Mouse (Mus musculus) lung, embryonic 14.5 days (tissue): ENCODE measurements around the gene Trmt1. TPM values are rescaled to one million over a fixed set of nuclear protein-coding genes. Genes with fewer than 3 reads are reported as not detected.

Experiments used
- ATAC-seq: fragments of 200-750 bp; cut with Nextera tagmentation; 2 replicates; pipeline ENCODE4 v1.8.0; 2017; ENCODE audit warnings: mild to moderate bottlenecking, moderate TSS enrichment, moderate library complexity; ENCODE audit not compliant: insufficient read depth
- DNase-seq: peaks from one replicate; pipeline ENCODE4 v3.0.0-alpha.2; 2015
- H3K27ac ChIP-seq: fragments of 300-500 bp; sonication (generic); 2 replicates; pipeline ENCODE4 v1.5.1; 2014; ENCODE audit warnings: low read depth, mild to moderate bottlenecking, moderate library complexity
- H3K27me3 ChIP-seq: fragments of 300-500 bp; sonication (generic); 2 replicates; pipeline ENCODE4 v1.6.1; 2014; ENCODE audit warnings: low read length, control low read depth; ENCODE audit not compliant: insufficient read depth
- H3K36me3 ChIP-seq: fragments of 300-500 bp; sonication (generic); 2 replicates; pipeline ENCODE4 v1.6.1; 2014; ENCODE audit warnings: control low read depth; ENCODE audit not compliant: insufficient read depth
- H3K4me1 ChIP-seq: fragments of 300-500 bp; sonication (generic); 2 replicates; pipeline ENCODE4 v1.6.1; 2014; ENCODE audit warnings: antibody characterized with exemption, control low read depth; ENCODE audit not compliant: insufficient read depth
- H3K4me2 ChIP-seq: fragments of 300-500 bp; sonication (generic); 2 replicates; pipeline ENCODE4 v1.6.1; 2014; ENCODE audit warnings: mild to moderate bottlenecking
- H3K4me3 ChIP-seq: fragments of 300-500 bp; sonication (generic); 2 replicates; pipeline ENCODE4 v1.5.1; 2014; ENCODE audit warnings: low read depth, low read length
- H3K9ac ChIP-seq: fragments of 300-500 bp; sonication (generic); 2 replicates; pipeline ENCODE4 v1.6.1; 2014
- H3K9me3 ChIP-seq: fragments of 300-500 bp; sonication (generic); 2 replicates; pipeline ENCODE4 v1.6.1; 2016; ENCODE audit warnings: low read depth, low read length, control low read depth
- CTCF ChIP-seq: IDR thresholded peaks from 2 replicates; pipeline ENCODE4 v1.5.1; 2016; ENCODE audit warnings: antibody characterized with exemption, low read depth
- WGBS: fragments of 180-500 bp; shearing (Covaris S2); extraction: QIAGEN DNeasy Blood & Tissue Kit; methylation state at CpG from one replicate; pipeline ENCODE4 v1.1.7; 2014; 5-methylcytosine and 5-hydroxymethylcytosine counted together
- polyA plus RNA-seq: library from polyadenylated mRNA; unstranded; fragments of >200 nt; fragmentation: Nextera tagmentation; extraction: Ambion mirVana; gene quantifications from 2 replicates; pipeline ENCODE4 v1.2.1, GENCODE M21; 2014

The Trmt1 gene
- polyA plus RNA-seq, 1 experiment from 2014 or later, result 68.6 TPM

GRCm38 (mm10) chr8:84700941-84701911, 15.1 kb downstream of the Trmt1 start, which contains the start of gene Lyl1:
Gene Lyl1, plus strand, starts transcription at chr8:84701457.
- H3K4me2 ChIP-seq, result peak within 1 kb of the TSS; percentile 60

GRCm38 (mm10) chr8:84702561-84702960, 16.5 kb downstream of the Trmt1 start:
- peaks cover 14% of the 10 kb centered on the region for H3K4me1 ChIP-seq
- WGBS, result 73% methylated on average over 9 of the region's 9 CpGs
- no peak for TF ChIP-seq CTCF

More at GRCm38 (mm10) chr8:84700941-84701911, 15.1 kb downstream of the Trmt1 start, which contains the start of gene Lyl1:
- TF ChIP-seq CTCF, result peak; percentile 53
- peaks cover 4% of the 10 kb centered on the region for H3K4me1 ChIP-seq
- WGBS, result 7% methylated on average over 34 of the region's 34 CpGs
- peak; percentile 72 for DNase-seq
- ATAC-seq, result peak; percentile 65
- no peaks in the 10 kb centered on the region for H3K9me3 ChIP-seq
- H3K27ac ChIP-seq, result peak within 1 kb of the TSS; percentile 77
- H3K4me3 ChIP-seq, result peak within 1 kb of the TSS; percentile 39
- H3K27me3 ChIP-seq, result peaks cover 35% of the 10 kb centered on the region
- peak within 1 kb of the TSS; percentile 55 for H3K9ac ChIP-seq
- H3K36me3 ChIP-seq, result peaks cover 41% of the 10 kb centered on the region

GRCm38 (mm10) chr8:84702963-84703465, 16.9 kb downstream of the Trmt1 start:
- Histone ChIP-seq H3K4me1 (peaks cover 19% of the 10 kb centered on the region), H3K9me3 (no peaks in the 10 kb centered on the region), H3K36me3 (peaks cover 38% of the 10 kb centered on the region), H3K4me3 (peak overlapping the region; percentile 39), H3K4me2 (peak overlapping the region; percentile 60), H3K27ac (peak overlapping the region; percentile 44), H3K27me3 (peaks cover 52% of the 10 kb centered on the region), H3K9ac (no peak overlapping the region)
- ATAC-seq, result no peak
- no peak for DNase-seq
- TF ChIP-seq CTCF, result no peak
- 79% methylated on average over 6 of the region's 6 CpGs for WGBS

More at GRCm38 (mm10) chr8:84702561-84702960, 16.5 kb downstream of the Trmt1 start:
- Histone ChIP-seq H3K4me3 (peak overlapping the region; percentile 39), H3K27me3 (peaks cover 48% of the 10 kb centered on the region), H3K4me2 (peak overlapping the region; percentile 60), H3K9me3 (no peaks in the 10 kb centered on the region), H3K27ac (no peak overlapping the region), H3K36me3 (peaks cover 38% of the 10 kb centered on the region), H3K9ac (peak overlapping the region; percentile 55; the same call in 1 of the 2 replicates)
- ATAC-seq (no peak), DNase-seq (no peak)

GRCm38 (mm10) chr8:84703466-84704249, 17.6 kb downstream of the Trmt1 start:
- H3K4me3 ChIP-seq, result peak overlapping the region; percentile 39
- H3K4me2 ChIP-seq, result peak overlapping the region; percentile 60
- H3K9ac ChIP-seq, result peak overlapping the region; percentile 11; the same call in 1 of the 2 replicates
- no peak for ATAC-seq
- 17% methylated on average over 38 of the region's 38 CpGs for WGBS
- H3K4me1 ChIP-seq, result peaks cover 21% of the 10 kb centered on the region
- peaks cover 35% of the 10 kb centered on the region for H3K36me3 ChIP-seq
- H3K9me3 ChIP-seq, result no peaks in the 10 kb centered on the region
- no peak for TF ChIP-seq CTCF
- H3K27ac ChIP-seq, result peak overlapping the region; percentile 63
- H3K27me3 ChIP-seq, result peaks cover 55% of the 10 kb centered on the region
- peak; percentile 21 for DNase-seq

- peaks cover 55% of the 10 kb centered on the region for H3K27me3 ChIP-seq
- peak overlapping the region; percentile 39 for H3K4me3 ChIP-seq
These were observed 18.2 kb downstream of the Trmt1 start for GRCm38 (mm10) chr8:84704356-84704755.

GRCm38 (mm10) chr8:84704867-84705831, 19.0 kb downstream of the Trmt1 start:
- Histone ChIP-seq H3K27me3 (peaks cover 55% of the 10 kb centered on the region), H3K4me2 (peak overlapping the region; percentile 60), H3K4me1 (peaks cover 26% of the 10 kb centered on the region), H3K36me3 (peaks cover 28% of the 10 kb centered on the region), H3K4me3 (peak overlapping the region; percentile 39), H3K27ac (peak overlapping the region; percentile 60), H3K9me3 (no peaks in the 10 kb centered on the region), H3K9ac (peak overlapping the region; percentile 42)
- no peak for TF ChIP-seq CTCF
- ATAC-seq, result no peak
- DNase-seq, result peak; percentile 57
- WGBS, result 5% methylated on average over 58 of the region's 61 CpGs

More at GRCm38 (mm10) chr8:84704356-84704755, 18.2 kb downstream of the Trmt1 start:
- TF ChIP-seq CTCF, result peak; percentile 87
- peaks cover 26% of the 10 kb centered on the region for H3K4me1 ChIP-seq
- peaks cover 32% of the 10 kb centered on the region for H3K36me3 ChIP-seq
- H3K9ac ChIP-seq, result peak overlapping the region; percentile 11; the same call in 1 of the 2 replicates
- 11% methylated on average over 16 of the region's 16 CpGs for WGBS
- no peaks in the 10 kb centered on the region for H3K9me3 ChIP-seq
- DNase-seq (peak; percentile 89), ATAC-seq (no peak)
- H3K4me2 ChIP-seq, result peak overlapping the region; percentile 60
- H3K27ac ChIP-seq, result peak overlapping the region; percentile 63
